Mouse (Mus musculus) liver, embryonic 12.5 days (tissue): ENCODE data around the gene Kcne1. TPM values are rescaled to one million over a fixed set of nuclear protein-coding genes. Genes with fewer than 3 reads are reported as not detected.

ENCODE experiments used
- ATAC-seq: fragments of 200-750 bp; cut with Nextera tagmentation; 2 replicates; pipeline ENCODE4 v1.8.0; 2017; ENCODE audit warnings: moderate number of reproducible peaks, mild to moderate bottlenecking, moderate library complexity
- H3K27ac ChIP-seq: fragments of 300-500 bp; sonication (generic); 2 replicates; pipeline ENCODE4 v1.5.1; 2016; ENCODE audit warnings: mild to moderate bottlenecking
- H3K27me3 ChIP-seq: fragments of 300-500 bp; sonication (generic); replicated peaks from 2 replicates; pipeline ENCODE4 v1.6.1; 2016; ENCODE audit warnings: mild to moderate bottlenecking, moderate library complexity
- H3K36me3 ChIP-seq: fragments of 300-500 bp; sonication (generic); 2 replicates; pipeline ENCODE4 v1.6.1; 2016; ENCODE audit warnings: mild to moderate bottlenecking, moderate library complexity
- H3K4me1 ChIP-seq: fragments of 300-500 bp; sonication (generic); 2 replicates; pipeline ENCODE4 v1.6.1; 2016
- H3K4me2 ChIP-seq: fragments of 300-500 bp; sonication (generic); 2 replicates; pipeline ENCODE4 v1.6.1; 2016; ENCODE audit warnings: mild to moderate bottlenecking, moderate library complexity
- H3K4me3 ChIP-seq: fragments of 300-500 bp; sonication (generic); 2 replicates; pipeline ENCODE4 v1.5.1; 2016; ENCODE audit warnings: mild to moderate bottlenecking, moderate library complexity
- H3K9ac ChIP-seq: fragments of 300-500 bp; sonication (generic); 2 replicates; pipeline ENCODE4 v1.6.1; 2016; ENCODE audit warnings: mild to moderate bottlenecking, moderate library complexity
- H3K9me3 ChIP-seq: fragments of 300-500 bp; sonication (generic); replicated peaks from 2 replicates; pipeline ENCODE4 v1.6.1; 2016; ENCODE audit warnings: mild to moderate bottlenecking, moderate library complexity
- WGBS: fragments of 180-500 bp; shearing (Covaris S2); methylation state at CpG from one replicate; pipeline ENCODE4 v1.1.7; 2016; ENCODE audit not compliant: insufficient replicate concordance; 5-methylcytosine and 5-hydroxymethylcytosine counted together
- polyA plus RNA-seq: library from polyadenylated mRNA; unstranded; fragments of >200 nt; fragmentation: Nextera tagmentation; extraction: Ambion mirVana; gene quantifications from 2 replicates; pipeline ENCODE4 v1.2.1, GENCODE M21; 2016

Kcne1 gene
- polyA plus RNA-seq, result 0.41 TPM in 1 of 2 replicates, not detected in the other

DNA sequence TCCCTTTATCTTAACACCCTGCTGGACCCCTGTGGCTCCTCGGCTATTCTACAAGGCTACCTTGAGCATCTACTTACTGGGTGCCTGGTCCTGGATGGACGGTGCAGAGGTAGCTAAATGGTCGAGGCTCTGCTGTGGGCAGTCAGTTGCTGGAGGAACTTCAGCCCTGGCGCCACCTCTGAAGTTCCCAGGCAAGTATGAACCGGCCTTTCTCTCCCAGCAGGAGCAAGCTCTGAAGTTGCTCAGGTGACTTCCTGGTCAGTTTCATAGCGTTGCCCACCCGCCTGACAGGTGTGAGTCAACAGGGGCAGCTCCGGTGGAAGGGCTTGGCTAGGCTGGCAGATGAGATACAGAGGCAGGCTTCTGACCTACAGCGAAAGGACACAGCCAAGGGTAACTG lies at the start of gene Kcne1:
TSS of gene Kcne1 (minus strand) at position 240 of the 400 bp plus-strand sequence.
- no peak within 1 kb of the TSS for H3K4me3 ChIP-seq
- no peak for ATAC-seq
- no peaks in the 10 kb centered on the region for H3K9me3 ChIP-seq
- no peak within 1 kb of the TSS for H3K27ac ChIP-seq
- no peaks in the 10 kb centered on the region for H3K36me3 ChIP-seq
- peaks cover 55% of the 10 kb centered on the region for H3K27me3 ChIP-seq
- H3K4me1 ChIP-seq, result peaks cover 19% of the 10 kb centered on the region
- no peak within 1 kb of the TSS for H3K4me2 ChIP-seq
- 45% methylated on average over 9 of the region's 9 CpGs for WGBS
- no peak within 1 kb of the TSS for H3K9ac ChIP-seq

DNA sequence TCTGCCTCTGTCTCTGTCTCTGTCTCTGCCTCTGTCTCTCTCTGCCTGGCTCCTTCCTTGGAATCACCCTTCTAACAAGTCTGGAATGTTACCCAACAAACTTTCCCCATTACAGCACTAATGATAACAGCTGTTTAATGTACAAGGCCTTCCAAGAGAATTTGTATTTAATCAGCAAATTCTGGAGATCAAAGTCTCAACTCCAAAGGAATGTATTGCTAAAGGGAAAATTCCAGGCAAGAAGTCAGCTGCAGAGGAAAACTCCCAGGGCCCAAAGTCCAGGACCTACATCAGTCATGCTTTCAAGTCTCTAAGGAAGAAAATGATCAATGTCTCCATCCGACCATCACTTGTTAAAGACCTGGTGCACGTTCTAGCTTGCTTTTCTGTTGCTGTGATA lies 48.6 kb upstream of the Kcne1 start:
- no peak for ATAC-seq
- Histone ChIP-seq H3K4me1 (peaks cover 14% of the 10 kb centered on the region), H3K9ac (no peak overlapping the region), H3K27ac (no peak overlapping the region), H3K4me3 (no peak overlapping the region), H3K9me3 (no peaks in the 10 kb centered on the region), H3K36me3 (no peaks in the 10 kb centered on the region), H3K4me2 (no peak overlapping the region), H3K27me3 (peaks cover 7% of the 10 kb centered on the region; the same call in 1 of the 2 replicates)
- WGBS, result 59% methylated on average over 2 of the region's 2 CpGs

GRCm38 (mm10) chr16:92404141-92404540 lies 44.9 kb upstream of the Kcne1 start:
- no peaks in the 10 kb centered on the region for H3K9me3 ChIP-seq
- H3K36me3 ChIP-seq, result no peaks in the 10 kb centered on the region
- no peak overlapping the region for H3K9ac ChIP-seq
- H3K4me2 ChIP-seq, result no peak overlapping the region
- H3K27ac ChIP-seq, result no peak overlapping the region
- WGBS, result 77% methylated on average over 2 of the region's 2 CpGs
- no peak overlapping the region for H3K4me3 ChIP-seq
- ATAC-seq, result no peak
- H3K27me3 ChIP-seq, result peaks cover 44% of the 10 kb centered on the region
- peaks cover 16% of the 10 kb centered on the region; the same call in 1 of the 2 replicates for H3K4me1 ChIP-seq

DNA sequence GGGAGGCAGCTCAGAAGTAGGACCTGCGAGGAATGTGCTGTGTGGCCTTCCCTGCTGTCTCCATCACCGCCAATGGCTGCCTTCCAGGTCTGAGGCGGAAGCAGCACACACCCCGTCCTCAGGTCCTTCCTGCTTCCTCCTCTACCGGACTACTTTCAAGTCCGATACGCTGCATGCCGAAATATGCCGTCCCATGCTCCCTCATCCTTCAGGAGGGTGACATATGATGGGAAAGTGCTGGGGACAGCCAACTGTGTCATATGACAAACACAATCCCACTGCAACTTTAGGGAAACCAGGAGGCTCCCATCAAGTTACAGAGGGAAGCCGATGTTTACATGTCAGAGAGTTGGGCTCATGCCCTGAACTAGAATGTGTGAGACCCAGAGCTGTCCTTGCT lies 43.8 kb upstream of the Kcne1 start:
- H3K27ac ChIP-seq, result no peak overlapping the region
- no peaks in the 10 kb centered on the region for H3K9me3 ChIP-seq
- no peaks in the 10 kb centered on the region for H3K36me3 ChIP-seq
- no peak overlapping the region for H3K4me2 ChIP-seq
- H3K9ac ChIP-seq, result no peak overlapping the region
- peaks cover 16% of the 10 kb centered on the region; the same call in 1 of the 2 replicates for H3K4me1 ChIP-seq
- H3K27me3 ChIP-seq, result peaks cover 55% of the 10 kb centered on the region
- no peak for ATAC-seq
- 69% methylated on average over 10 of the region's 10 CpGs for WGBS
- no peak overlapping the region for H3K4me3 ChIP-seq

DNA sequence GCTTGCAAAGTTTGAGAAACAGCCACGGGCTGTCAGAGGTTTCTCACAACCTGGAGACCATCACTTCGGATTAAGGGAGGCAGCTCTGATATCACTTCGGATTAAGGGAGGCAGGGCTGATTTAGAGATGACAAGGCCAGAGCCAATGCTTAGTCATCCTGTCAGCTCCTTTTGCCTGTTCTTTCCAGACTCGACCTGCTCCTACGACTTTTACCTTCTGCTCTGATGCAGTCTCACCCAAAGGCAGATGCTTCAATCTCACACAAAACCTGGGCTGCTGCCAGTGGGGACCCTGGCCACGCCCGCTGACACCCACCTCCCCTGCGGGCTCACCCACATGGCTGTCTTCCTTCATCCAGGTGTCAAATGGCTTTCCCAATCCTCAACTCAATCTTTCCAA lies 42.9 kb upstream of the Kcne1 start:
- no peak overlapping the region for H3K27ac ChIP-seq
- peaks cover 56% of the 10 kb centered on the region for H3K27me3 ChIP-seq
- WGBS, result 36% methylated on average over 8 of the region's 8 CpGs
- peaks cover 13% of the 10 kb centered on the region; the same call in 1 of the 2 replicates for H3K4me1 ChIP-seq
- ATAC-seq, result no peak
- H3K9ac ChIP-seq, result no peak overlapping the region
- H3K9me3 ChIP-seq, result no peaks in the 10 kb centered on the region
- no peak overlapping the region for H3K4me2 ChIP-seq
- H3K4me3 ChIP-seq, result no peak overlapping the region
- H3K36me3 ChIP-seq, result peaks cover under 1% of the 10 kb centered on the region; the same call in 1 of the 2 replicates

GRCm38 (mm10) chr16:92401206-92401605 lies 41.9 kb upstream of the Kcne1 start:
- no peak overlapping the region for H3K4me3 ChIP-seq
- no peaks in the 10 kb centered on the region for H3K9me3 ChIP-seq
- H3K9ac ChIP-seq, result no peak overlapping the region
- H3K27me3 ChIP-seq, result peaks cover 56% of the 10 kb centered on the region
- H3K4me1 ChIP-seq, result peaks cover 13% of the 10 kb centered on the region; the same call in 1 of the 2 replicates
- no peak overlapping the region for H3K27ac ChIP-seq
- H3K36me3 ChIP-seq, result peaks cover 10% of the 10 kb centered on the region
- ATAC-seq, result no peak
- 55% methylated on average over 10 of the region's 10 CpGs for WGBS
- H3K4me2 ChIP-seq, result no peak overlapping the region

- Histone ChIP-seq H3K4me1 (peaks cover 13% of the 10 kb centered on the region; the same call in 1 of the 2 replicates), H3K27ac (0 out of 2 replicates have a peak overlapping the region, but pooled peaks have one; percentile 6), H3K9me3 (no peaks in the 10 kb centered on the region), H3K4me2 (peak overlapping the region; percentile 55), H3K9ac (no peak overlapping the region), H3K36me3 (peaks cover 24% of the 10 kb centered on the region), H3K27me3 (peaks cover 56% of the 10 kb centered on the region), H3K4me3 (peak overlapping the region; percentile 29)
- ATAC-seq, result peak; percentile 63
- 2% methylated on average over 37 of the region's 37 CpGs for WGBS
Observed at GRCm38 (mm10) chr16:92399490-92400458, 40.5 kb upstream of the Kcne1 start.

DNA sequence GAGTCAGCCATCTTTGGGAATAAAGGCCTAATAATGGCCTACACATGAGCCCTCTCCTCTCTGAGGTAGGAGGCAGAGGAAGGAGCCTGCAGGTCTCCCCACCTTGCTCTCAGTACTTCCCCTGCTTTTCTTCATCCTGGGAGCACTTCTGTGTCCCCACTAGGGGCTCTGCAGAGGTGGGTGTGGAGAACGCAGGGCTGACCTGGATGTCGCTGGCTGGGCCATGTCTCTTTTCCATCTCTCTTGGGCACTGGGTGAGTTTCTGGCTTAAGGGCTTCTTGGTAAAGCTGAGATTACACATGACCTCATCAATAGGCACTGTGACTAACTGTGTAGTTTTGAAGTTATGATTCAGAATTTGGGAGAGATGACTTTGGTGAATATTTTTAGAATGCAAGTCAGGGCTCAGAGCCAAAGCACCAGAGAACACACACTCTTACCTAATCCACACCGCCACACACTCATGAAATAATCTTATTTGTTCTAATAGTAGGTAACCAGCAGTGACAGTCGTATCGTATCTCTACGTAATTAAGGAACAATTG lies 39.4 kb upstream of the Kcne1 start:
- Histone ChIP-seq H3K4me1 (peaks cover 13% of the 10 kb centered on the region; the same call in 1 of the 2 replicates), H3K9me3 (no peaks in the 10 kb centered on the region), H3K9ac (no peak overlapping the region), H3K27ac (no peak overlapping the region), H3K4me2 (no peak overlapping the region), H3K36me3 (peaks cover 33% of the 10 kb centered on the region), H3K4me3 (no peak overlapping the region), H3K27me3 (peaks cover 56% of the 10 kb centered on the region)
- no peak for ATAC-seq
- 76% methylated on average over 6 of the region's 6 CpGs for WGBS

DNA sequence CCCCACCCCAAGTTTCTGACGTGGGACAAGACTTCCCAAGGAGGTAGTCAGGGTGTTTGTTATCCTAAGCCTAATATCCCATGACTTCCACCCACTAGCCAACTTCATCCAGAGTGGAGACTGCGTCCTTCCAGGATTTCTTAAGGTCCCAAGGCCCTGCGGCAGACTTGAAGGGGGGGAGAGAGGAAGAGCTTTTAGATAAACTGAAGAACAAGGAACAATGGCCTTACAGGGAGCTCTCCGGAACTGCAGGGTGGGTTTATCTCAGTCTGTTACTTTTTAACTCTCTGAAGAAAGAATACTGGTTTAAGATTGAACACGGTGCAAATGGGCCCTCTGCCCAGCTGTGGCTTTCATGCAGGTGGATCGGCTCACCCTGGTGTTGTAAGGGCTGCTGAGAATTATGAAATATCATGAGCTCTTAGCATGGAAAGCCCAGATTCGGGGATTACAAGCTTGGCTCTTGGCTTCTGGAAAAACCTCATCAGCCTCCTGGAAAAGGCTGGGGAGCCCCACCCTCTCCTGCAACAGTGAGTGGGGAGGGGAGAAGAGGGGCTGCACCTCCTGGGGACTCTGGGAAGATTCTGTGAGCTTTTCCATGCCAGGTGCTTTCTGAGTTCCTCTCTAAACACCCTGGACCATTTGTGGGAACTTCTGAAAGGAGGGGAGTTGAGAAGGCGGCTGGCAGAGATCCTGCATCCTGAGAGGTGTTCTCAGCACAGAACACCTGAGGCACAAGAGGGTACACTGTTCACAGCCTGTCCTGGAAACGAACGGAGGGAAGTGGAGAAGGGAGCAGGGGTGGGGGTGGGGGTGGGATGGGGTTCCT lies 38.7 kb upstream of the Kcne1 start:
- Histone ChIP-seq H3K27me3 (peaks cover 50% of the 10 kb centered on the region), H3K9ac (no peak overlapping the region)

DNA sequence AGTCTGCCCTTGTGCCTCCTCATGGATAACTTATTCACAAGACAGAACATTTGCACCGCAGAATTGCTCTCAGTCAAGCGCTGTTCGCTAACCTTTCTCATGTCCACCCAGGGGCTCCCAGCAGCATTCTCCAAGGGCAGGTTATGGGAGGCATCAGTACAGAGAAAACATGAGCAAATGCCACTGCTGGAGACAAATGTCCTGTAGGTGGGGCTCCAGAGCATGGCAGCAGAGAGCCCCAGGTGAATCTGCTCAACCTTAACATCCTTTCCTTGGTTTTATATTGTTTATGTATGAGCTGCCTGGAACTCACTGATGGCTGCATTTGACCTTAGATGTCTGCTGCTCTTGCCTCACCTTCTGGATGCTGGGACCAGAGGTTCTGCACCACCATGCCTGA lies 34.5 kb upstream of the Kcne1 start:
- Histone ChIP-seq H3K27ac (no peak overlapping the region), H3K27me3 (peaks cover 7% of the 10 kb centered on the region), H3K4me1 (no peaks in the 10 kb centered on the region), H3K9me3 (no peaks in the 10 kb centered on the region), H3K4me3 (no peak overlapping the region), H3K9ac (no peak overlapping the region), H3K4me2 (no peak overlapping the region), H3K36me3 (peaks cover 51% of the 10 kb centered on the region)
- no peak for ATAC-seq
- WGBS, result 91% methylated on average over 3 of the region's 3 CpGs

More for the DNA sequence above, 38.7 kb upstream of the Kcne1 start:
- no peak for ATAC-seq
- Histone ChIP-seq H3K4me3 (no peak overlapping the region), H3K27ac (no peak overlapping the region), H3K4me2 (no peak overlapping the region), H3K9me3 (no peaks in the 10 kb centered on the region), H3K36me3 (peaks cover 40% of the 10 kb centered on the region), H3K4me1 (peaks cover 13% of the 10 kb centered on the region; the same call in 1 of the 2 replicates)
- WGBS, result 49% methylated on average over 10 of the region's 10 CpGs

GRCm38 (mm10) chr16:92387692-92388091 lies 28.4 kb upstream of the Kcne1 start:
- Histone ChIP-seq H3K27me3 (peaks cover 8% of the 10 kb centered on the region; the same call in 1 of the 2 replicates), H3K36me3 (peaks cover 9% of the 10 kb centered on the region), H3K9ac (no peak overlapping the region), H3K27ac (no peak overlapping the region), H3K4me3 (no peak overlapping the region), H3K4me2 (no peak overlapping the region), H3K9me3 (no peaks in the 10 kb centered on the region), H3K4me1 (no peaks in the 10 kb centered on the region)
- 67% methylated on average over 10 of the region's 10 CpGs for WGBS
- no peak for ATAC-seq
